Mouse (Mus musculus): ENCODE data around the gene Acp7.

Gene Acp7

DNA sequence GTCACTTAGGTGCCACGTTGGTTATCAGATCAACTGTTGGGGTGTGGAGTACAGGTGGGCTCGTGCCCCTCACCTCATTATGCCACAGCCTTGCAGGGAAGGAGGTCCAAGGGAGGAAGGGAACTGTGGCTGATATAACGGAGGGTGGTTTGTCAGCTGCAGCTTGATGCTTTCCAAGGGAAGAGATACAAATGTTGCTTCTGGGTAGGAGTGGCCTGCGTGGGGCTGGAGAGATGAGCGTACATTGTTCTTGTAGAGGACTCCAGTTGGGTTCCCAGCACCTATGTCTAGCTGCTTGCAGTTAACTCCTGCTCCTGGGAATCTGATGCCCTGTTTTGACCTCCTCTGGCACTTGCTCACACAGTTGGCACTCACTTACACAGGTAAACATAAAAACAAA lies 28.0 kb downstream of the Acp7 start:
- DNase-seq (ENCODE audit: extremely low read depth, insufficient read length, low spot score), result no peak

- no peak for DNase-seq (ENCODE audit: extremely low read depth, insufficient read length, low spot score)
Observed at GRCm38 (mm10) chr7:28601668-28602067, 29.5 kb downstream of the Acp7 start.

GRCm38 (mm10) chr7:28601029-28601428 lies 30.1 kb downstream of the Acp7 start:
- no peak for DNase-seq (ENCODE audit: extremely low read depth, insufficient read length, low spot score)

- DNase-seq (ENCODE audit: extremely low read depth, insufficient read length, low spot score), result no peak
Observed at GRCm38 (mm10) chr7:28598951-28599350, 32.2 kb downstream of the Acp7 start.

- DNase-seq (ENCODE audit: extremely low read depth, insufficient read length, low spot score), result peak; percentile 96
Observed at GRCm38 (mm10) chr7:28597642-28598446, 33.3 kb downstream of the Acp7 start, which contains the start of the genes Samd4b and Pak4. Gene Samd4b, minus strand, starts transcription at chr7:28598144. Gene Pak4, minus strand, starts transcription at chr7:28598185.

GRCm38 (mm10) chr7:28597277-28597570 lies 33.9 kb downstream of the Acp7 start:
- no peak for DNase-seq (ENCODE audit: extremely low read depth, insufficient read length, low spot score)

- DNase-seq (ENCODE audit: extremely low read depth, insufficient read length, low spot score), result peak; percentile 35
Observed at GRCm38 (mm10) chr7:28596436-28597276, 34.5 kb downstream of the Acp7 start.

DNA sequence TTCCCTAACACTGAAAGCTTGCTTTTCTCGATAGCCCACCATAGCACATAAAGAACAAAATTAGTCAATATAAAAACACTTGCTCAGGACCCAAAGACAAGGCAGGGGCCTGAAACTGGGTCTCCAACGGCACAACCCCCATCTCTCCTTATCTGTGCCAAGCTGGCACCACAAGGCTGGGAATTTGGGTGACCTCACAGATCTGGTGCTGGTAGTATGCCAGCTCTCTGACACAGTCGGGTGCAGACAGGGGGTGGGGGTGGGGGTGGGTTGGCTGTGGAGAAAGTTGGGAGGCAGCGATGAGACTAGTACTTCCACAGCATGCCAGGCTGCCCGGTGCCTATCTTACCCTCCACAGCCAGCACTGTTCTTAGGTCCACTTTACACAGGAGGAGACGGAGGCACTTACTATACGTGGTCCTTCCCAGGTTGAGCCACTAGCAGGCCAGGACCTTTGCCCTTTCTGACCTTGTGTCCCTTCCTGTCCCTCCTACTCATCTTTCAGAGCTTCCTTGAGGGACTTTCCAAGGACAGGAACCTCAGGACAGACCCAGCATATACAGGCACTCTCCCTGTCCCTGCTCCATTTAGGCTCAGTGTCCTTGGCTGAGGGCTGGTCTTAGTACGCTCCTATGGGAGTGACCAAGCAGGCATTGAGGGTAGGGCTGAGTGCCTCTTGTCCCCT lies 35.2 kb downstream of the Acp7 start:
- no peak for DNase-seq (ENCODE audit: extremely low read depth, insufficient read length, low spot score)

GRCm38 (mm10) chr7:28593206-28594111 lies 37.7 kb downstream of the Acp7 start:
- DNase-seq (ENCODE audit: extremely low read depth, insufficient read length, low spot score), result peak; percentile 67

DNA sequence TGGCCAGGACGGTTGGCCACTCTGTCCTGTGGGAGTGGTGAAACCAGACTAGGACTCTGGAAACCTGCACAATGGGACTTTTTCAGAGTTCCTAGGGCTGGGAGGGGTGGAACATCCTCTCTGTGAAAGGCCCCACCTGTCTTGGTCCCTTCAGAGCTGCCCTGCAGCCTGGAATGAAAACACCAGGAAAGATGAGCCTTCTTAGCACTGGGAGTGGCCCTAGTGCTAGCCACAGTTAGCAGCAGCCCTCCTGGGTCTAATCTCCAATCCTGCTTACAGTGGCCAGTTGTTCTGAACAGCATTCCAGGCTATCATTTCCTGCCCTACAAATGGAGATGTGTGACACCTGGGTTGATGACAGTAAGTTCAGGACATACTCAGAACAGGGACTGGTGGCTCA lies 39.3 kb downstream of the Acp7 start:
- DNase-seq (ENCODE audit: extremely low read depth, insufficient read length, low spot score), result no peak

DNA sequence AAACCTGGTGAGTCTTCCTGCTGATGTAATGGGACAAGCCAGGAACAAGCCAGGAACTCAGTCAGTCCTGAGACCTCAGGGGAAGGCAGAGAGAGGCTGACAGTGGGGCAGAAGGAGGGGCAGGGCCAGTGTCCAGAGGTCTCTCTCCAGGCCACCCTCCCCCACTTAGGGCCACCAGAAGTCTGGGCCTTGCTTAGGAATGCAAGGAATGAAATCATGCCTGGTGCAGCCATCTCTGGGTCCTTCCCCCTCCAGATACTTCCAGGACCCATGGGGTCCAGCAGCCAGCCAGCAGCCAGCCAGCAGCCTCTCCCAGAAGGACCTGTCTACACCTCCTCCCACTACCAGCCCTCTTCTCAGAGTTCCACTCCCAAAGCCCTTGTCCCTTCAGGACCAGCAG lies 43.5 kb downstream of the Acp7 start:
- DNase-seq (ENCODE audit: extremely low read depth, insufficient read length, low spot score), result peak; percentile 42

GRCm38 (mm10) chr7:28586663-28587411 lies 44.3 kb downstream of the Acp7 start:
- peak; percentile 39 for DNase-seq (ENCODE audit: extremely low read depth, insufficient read length, low spot score)

- no peak for DNase-seq (ENCODE audit: extremely low read depth, insufficient read length, low spot score)
Observed at GRCm38 (mm10) chr7:28585001-28585400, 46.1 kb downstream of the Acp7 start.

- no peak for DNase-seq (ENCODE audit: extremely low read depth, insufficient read length, low spot score)
Observed at GRCm38 (mm10) chr7:28584468-28584867, 46.7 kb downstream of the Acp7 start.

DNA sequence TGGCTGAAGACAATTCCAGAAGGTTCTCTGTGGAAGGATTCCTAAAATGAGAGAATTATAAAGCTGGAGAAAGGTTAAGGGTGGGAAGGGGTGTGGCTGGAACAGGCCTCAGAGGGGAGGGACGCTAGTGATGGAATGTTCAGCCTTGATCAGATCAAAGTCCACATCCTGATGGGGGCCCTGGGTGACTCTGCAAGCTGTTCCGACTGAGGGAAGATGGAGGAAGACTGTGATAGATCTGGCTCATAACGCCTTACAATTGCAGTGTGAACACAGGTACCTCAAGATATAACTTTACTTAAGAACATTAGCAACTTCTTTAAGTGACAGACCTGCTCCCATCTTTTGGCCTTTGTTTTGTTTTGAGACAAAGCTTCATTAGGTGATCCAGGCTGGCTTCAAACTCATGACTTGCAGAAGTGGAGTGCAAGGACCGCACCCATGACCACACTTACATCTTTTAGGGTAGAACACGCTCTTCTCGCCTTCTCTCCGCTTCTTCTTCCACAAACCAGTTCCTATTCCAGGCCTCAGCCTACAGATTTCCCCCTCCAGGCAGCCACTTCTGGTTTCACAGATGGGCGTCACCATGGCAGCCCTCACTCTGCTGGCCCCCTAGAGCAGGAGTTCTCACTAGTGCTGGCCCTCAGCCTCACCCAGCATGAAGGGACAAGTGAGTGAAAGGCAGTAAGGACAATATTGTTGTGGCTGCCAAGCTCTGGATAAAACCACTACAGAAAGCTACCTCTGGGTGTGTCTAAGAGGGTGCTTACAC lies 47.4 kb downstream of the Acp7 start:
- DNase-seq (ENCODE audit: extremely low read depth, insufficient read length, low spot score), result no peak

DNA sequence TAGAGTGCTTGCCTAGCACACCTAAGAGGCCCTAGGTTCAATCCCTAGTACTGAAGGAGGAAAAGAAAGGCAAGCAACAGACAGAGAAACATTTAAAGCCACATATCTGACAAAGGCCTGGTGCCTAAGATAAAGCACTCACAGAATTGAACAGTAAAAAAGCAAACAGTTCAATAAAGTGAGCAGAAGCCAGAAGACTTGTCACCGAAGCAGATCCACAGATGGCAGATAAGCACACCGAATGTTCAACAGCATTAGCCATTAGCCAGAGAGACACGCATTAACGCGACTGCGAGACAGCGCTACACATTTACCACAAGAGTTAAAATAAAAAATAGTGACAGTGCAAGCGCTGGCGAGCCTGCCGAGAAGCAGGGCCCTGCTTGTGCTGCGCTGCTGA lies 48.3 kb downstream of the Acp7 start:
- no peak for DNase-seq (ENCODE audit: extremely low read depth, insufficient read length, low spot score)

DNA sequence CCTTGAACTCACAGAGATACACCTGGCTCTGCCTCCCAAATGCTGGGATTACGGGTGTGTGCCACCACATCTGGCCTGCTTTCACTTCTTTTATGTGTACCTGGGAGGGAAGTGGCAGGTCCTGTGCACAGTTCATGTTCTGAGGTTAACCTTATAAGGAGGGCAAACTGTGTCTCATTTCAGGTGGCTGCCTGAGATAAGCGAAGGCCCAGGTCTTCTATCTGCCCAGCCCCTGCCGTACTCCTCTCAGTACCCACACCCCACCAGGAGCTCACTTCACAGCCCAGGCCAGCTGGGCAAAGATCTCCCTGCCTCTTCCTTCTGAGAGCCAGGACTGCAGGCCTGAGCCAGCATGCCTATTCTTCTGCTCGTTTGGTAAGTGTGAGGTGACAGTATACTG lies 49.4 kb downstream of the Acp7 start:
- DNase-seq (ENCODE audit: extremely low read depth, insufficient read length, low spot score), result no peak

GRCm38 (mm10) chr7:28579826-28580225 lies 51.3 kb downstream of the Acp7 start:
- no peak for DNase-seq (ENCODE audit: extremely low read depth, insufficient read length, low spot score)

DNA sequence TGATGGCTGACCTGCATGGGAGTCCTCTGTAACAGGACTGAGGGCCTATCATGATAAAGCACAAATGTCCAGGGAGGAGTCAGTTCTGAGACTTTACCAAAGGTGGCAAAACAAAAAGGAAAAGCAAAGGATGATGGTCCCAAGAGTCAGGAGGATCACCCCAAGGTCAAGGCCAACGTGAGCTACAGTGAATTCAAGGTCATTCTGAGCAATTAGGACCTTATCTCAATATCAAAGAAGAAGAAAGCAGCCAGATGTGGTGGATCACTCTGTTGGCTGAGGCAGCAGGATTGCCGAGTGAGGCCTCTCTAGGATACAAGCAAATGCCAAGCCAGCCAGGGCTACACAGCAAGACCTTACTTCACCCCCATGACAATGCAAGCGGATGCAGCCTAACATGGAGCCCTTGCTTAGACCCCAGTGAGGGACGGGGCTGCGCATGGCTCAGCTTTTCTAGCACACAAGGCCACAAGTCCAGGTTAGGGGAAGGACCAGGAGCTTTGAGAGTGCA lies 52.5 kb downstream of the Acp7 start:
- DNase-seq (ENCODE audit: extremely low read depth, insufficient read length, low spot score), result no peak
